In genomic region chr3:92738996-92739395, GRCm38 (mm10) we compare ENCODE assay signal across 47 mouse cellular contexts. TPM values are rescaled to one million over a fixed set of nuclear protein-coding genes. Genes with fewer than 3 reads are reported as not detected.
"Had no signal": no experiment of that assay in that cellular context is flagged by ENCODE, and none has a peak within 500 bp of the region (broad histone marks: within the 10 kb centered on the region; RNA-seq: fewer than 3 reads in every experiment).

Gm38119 (minus strand) TSS chr3:92739096.

- DNase-seq: left cerebral cortex, postnatal 4 days; liver; liver, embryonic 13.5 days; liver, postnatal 0 days; lung, adult 18-20 months; lung, adult 2 months; lung, embryonic 14.5 days; lung, postnatal 10 days; lung, postnatal 14 days; lung, postnatal 36 days; lung, postnatal 4 days; midbrain, embryonic 14.5 days had no signal

- H3K27ac ChIP-seq: limb, embryonic 10.5 days; limb, embryonic 12.5 days; limb, embryonic 13.5 days; limb, embryonic 15.5 days; liver, embryonic 12.5 days; liver, embryonic 13.5 days; liver, embryonic 14.5 days; liver, embryonic 15.5 days; lung, embryonic 15.5 days; macrophage; midbrain, embryonic 10.5 days; midbrain, embryonic 12.5 days; midbrain, embryonic 13.5 days; midbrain, embryonic 15.5 days had no signal

- H3K36me3 ChIP-seq: limb, embryonic 10.5 days; limb, embryonic 12.5 days; limb, embryonic 13.5 days; limb, embryonic 15.5 days; liver, embryonic 12.5 days; liver, embryonic 13.5 days; liver, embryonic 15.5 days; lung, embryonic 15.5 days; midbrain, embryonic 10.5 days; midbrain, embryonic 12.5 days; midbrain, embryonic 13.5 days; midbrain, embryonic 15.5 days had no signal

- H3K9me3 ChIP-seq: limb, embryonic 10.5 days; limb, embryonic 12.5 days; limb, embryonic 13.5 days; limb, embryonic 15.5 days; liver, embryonic 12.5 days; liver, embryonic 13.5 days; liver, embryonic 15.5 days; lung, embryonic 15.5 days; megakaryocyte, embryonic 14.5 days; midbrain, embryonic 10.5 days; midbrain, embryonic 12.5 days; midbrain, embryonic 13.5 days; midbrain, embryonic 15.5 days had no signal

- ATAC-seq: liver, embryonic 12.5 days; liver, postnatal 0 days; lung, postnatal 0 days; midbrain, embryonic 13.5 days; midbrain, embryonic 15.5 days; midbrain, embryonic 16.5 days had no signal

- H3K4me2 ChIP-seq: limb, embryonic 12.5 days; limb, embryonic 13.5 days; limb, embryonic 15.5 days; liver, embryonic 11.5 days; liver, embryonic 12.5 days; liver, embryonic 13.5 days; liver, embryonic 15.5 days; lung, embryonic 14.5 days; lung, embryonic 15.5 days; midbrain, embryonic 11.5 days; midbrain, embryonic 12.5 days; midbrain, embryonic 13.5 days; midbrain, embryonic 15.5 days had no signal

- H3K27me3 ChIP-seq: limb, embryonic 12.5 days; limb, embryonic 13.5 days; limb, embryonic 15.5 days; liver, embryonic 12.5 days; liver, embryonic 13.5 days; liver, embryonic 15.5 days; lung, embryonic 15.5 days; megakaryocyte, embryonic 14.5 days; midbrain, embryonic 12.5 days; midbrain, embryonic 13.5 days; midbrain, embryonic 15.5 days had no signal

- H3K9ac ChIP-seq: limb, embryonic 12.5 days; limb, embryonic 13.5 days; limb, embryonic 15.5 days; liver, embryonic 12.5 days; liver, embryonic 13.5 days; liver, embryonic 14.5 days; liver, embryonic 15.5 days; liver, postnatal 0 days; lung, embryonic 14.5 days; lung, embryonic 15.5 days; midbrain, embryonic 12.5 days; midbrain, embryonic 13.5 days; midbrain, embryonic 15.5 days had no signal

- H3K4me3 ChIP-seq: limb, embryonic 10.5 days; limb, embryonic 12.5 days; limb, embryonic 13.5 days; limb, embryonic 15.5 days; liver, embryonic 12.5 days; liver, embryonic 13.5 days; liver, embryonic 15.5 days; lung, embryonic 15.5 days; megakaryocyte, embryonic 14.5 days; midbrain, embryonic 10.5 days; midbrain, embryonic 12.5 days; midbrain, embryonic 13.5 days; midbrain, embryonic 15.5 days; myocyte had no signal

- H3K4me1 ChIP-seq: limb, embryonic 10.5 days; limb, embryonic 12.5 days; limb, embryonic 13.5 days; limb, embryonic 15.5 days; liver, embryonic 12.5 days; liver, embryonic 13.5 days; liver, embryonic 15.5 days; lung, embryonic 15.5 days; megakaryocyte, embryonic 14.5 days; midbrain, embryonic 10.5 days; midbrain, embryonic 12.5 days; midbrain, embryonic 13.5 days; midbrain, embryonic 15.5 days had no signal

RNA-seq across cellular contexts. Expression of gene Gm38119, which starts in this region (rescaled TPM):
- total RNA-seq: left cerebral cortex, adult 8-10 months; left cerebral cortex, postnatal 10 days; left cerebral cortex, postnatal 14 days; left cerebral cortex, postnatal 25 days; left cerebral cortex, postnatal 36 days; left cerebral cortex, postnatal 4 days; liver, adult 2 months; megakaryocyte progenitor cell, adult 5-6 weeks; megakaryocyte, adult 5-6 weeks; megakaryocyte-erythroid progenitor cell, adult 5-6 weeks; midbrain, postnatal 0 days; monocyte, adult 5-6 weeks had no signal
- polyA plus RNA-seq: limb, embryonic 10.5 days; limb, embryonic 11.5 days; limb, embryonic 12.5 days; limb, embryonic 13.5 days; limb, embryonic 14.5 days; limb, embryonic 15.5 days; liver, adult 2 months; liver, embryonic 11.5 days; liver, embryonic 12.5 days; liver, embryonic 13.5 days; liver, embryonic 14.5 days; liver, embryonic 15.5 days; liver, embryonic 16.5 days; liver, postnatal 0 days; lung, embryonic 14.5 days; lung, embryonic 15.5 days; lung, embryonic 16.5 days; lung, postnatal 0 days; macrophage; midbrain, embryonic 10.5 days; midbrain, embryonic 11.5 days; midbrain, embryonic 12.5 days; midbrain, embryonic 13.5 days; midbrain, embryonic 14.5 days; midbrain, embryonic 15.5 days; midbrain, embryonic 16.5 days; midbrain, postnatal 0 days; myocyte; neural tube, embryonic 11.5 days had no signal
